Mouse (Mus musculus) thymus, adult 2 months (tissue): ENCODE data around the gene Dnajc30.

ENCODE experiments used
- CTCF ChIP-seq: fragments of 200-500 bp; IDR thresholded peaks from 2 replicates; pipeline ENCODE4 v1.5.1; 2012; ENCODE audit warnings: mild to moderate bottlenecking, control low read depth, low read length, moderate library complexity, borderline replicate concordance; ENCODE audit not compliant: control insufficient read depth, poor library complexity, insufficient read depth; ENCODE audit errors: extremely low read depth
- POLR2A ChIP-seq: fragments of 200-500 bp; IDR thresholded peaks from 2 replicates; pipeline ENCODE4 v1.6.1; 2012; ENCODE audit warnings: mild to moderate bottlenecking, low read length, control low read depth, moderate library complexity; ENCODE audit not compliant: control insufficient read depth, poor library complexity, insufficient read depth; ENCODE audit errors: extremely low read depth

DNA sequence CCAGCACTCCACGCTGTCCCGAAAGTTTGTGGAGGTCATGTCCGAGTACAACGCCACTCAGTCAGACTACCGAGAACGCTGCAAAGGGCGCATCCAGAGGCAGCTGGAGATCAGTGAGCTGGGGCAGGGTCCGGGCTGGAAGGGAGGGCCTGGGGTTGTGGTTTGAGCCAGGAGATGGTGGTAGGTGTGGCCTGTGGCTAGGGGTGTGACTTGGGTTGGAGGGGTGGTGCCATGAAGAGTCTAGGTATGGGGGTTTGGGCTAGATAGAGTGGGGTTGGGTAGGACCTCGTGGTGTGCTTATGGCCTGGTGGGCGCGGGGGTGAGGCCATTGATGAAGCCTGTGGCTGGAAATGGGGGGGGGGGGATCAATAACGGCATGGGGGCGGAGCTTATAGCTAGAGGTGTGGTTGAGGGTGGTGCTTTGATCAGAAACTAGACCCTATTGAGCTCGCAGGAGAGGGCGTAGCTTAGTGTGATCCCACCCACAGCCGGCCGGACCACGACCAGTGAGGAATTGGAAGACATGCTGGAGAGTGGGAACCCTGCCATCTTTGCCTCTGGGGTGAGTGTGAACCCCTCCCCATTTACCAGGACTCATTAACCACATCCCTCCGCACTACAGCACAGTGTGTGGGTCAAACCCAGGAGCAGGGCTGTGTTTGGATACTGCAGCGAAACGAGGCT lies 21.8 kb upstream of the Dnajc30 start:
- TF ChIP-seq CTCF: no peak
- TF ChIP-seq POLR2A: no peak
